Mouse (Mus musculus): Measurements from ENCODE around the gene Kcnh2.

DNA sequence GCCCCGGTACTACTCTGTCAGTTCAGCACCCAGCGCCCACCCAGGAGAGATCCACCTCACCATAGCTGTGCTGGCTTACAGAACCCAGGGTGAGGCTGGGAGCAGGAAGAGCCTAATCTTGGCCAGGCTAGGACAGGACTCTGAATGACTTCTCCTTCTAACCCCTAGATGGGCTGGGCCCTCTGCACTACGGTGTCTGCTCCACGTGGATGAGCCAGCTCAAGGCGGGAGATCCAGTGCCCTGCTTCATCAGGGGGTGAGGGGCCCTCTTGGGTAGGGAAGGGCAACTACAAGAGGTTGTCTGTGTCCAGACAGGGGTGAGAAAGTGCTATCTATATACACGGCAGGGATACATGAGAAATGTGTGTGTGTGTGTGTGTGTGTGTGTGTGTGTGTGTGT, 30.1 kb upstream of the Kcnh2 start:
- TF ChIP-seq POLR2A (IDR thresholded peaks at IDR 0.05; ENCODE audit: extremely low read depth, insufficient read depth, low read length) = no peak
- TF ChIP-seq CTCF (IDR thresholded peaks at IDR 0.05; ENCODE audit: extremely low read depth, insufficient read depth, low read length) = no peak

All from cortical plate, adult 2 months (tissue).